Mouse (Mus musculus): Measurements from ENCODE around the gene Gm42372.

- TF ChIP-seq GATA1 (IDR thresholded peaks at IDR 0.05; ENCODE audit: borderline replicate concordance, low read length) (no peak), FLI1 (IDR thresholded peaks at IDR 0.05; ENCODE audit: low read length) (no peak)
Observed at GRCm38 (mm10) chr7:16940292-16940691, 42.6 kb upstream of the Gm42372 start.

Data from megakaryocyte, embryonic 14.5 days (primary cell).